Mouse (Mus musculus) layer of hippocampus, postnatal 36 days (tissue): Measurements from ENCODE around the gene Olfr432. TPM values are rescaled to one million over a fixed set of nuclear protein-coding genes. Genes with fewer than 3 reads are reported as not detected.

ENCODE experiments used
- total RNA-seq, 2 experiments: library from RNA; stranded (reverse); gene quantifications; 2 replicates each; pipeline ENCODE4 v1.2.3; 2021

Gene Olfr432
- total RNA-seq, 2 experiments from 2014 or later = not detected

Other genes with a start within 250 kb of the Olfr432 start
- not detected for gene Ifi211, start 136.2 kb upstream of the Olfr432 start, total RNA-seq
- 10 to 100 TPM in 1 of 2 experiments, 1 to 10 TPM in 1; 8.6 to 13.0 TPM for gene Mndal, start 106.7 kb upstream of the Olfr432 start, total RNA-seq
- 1 to 10 TPM; 5.2 to 5.6 TPM for gene Ifi203, start 106.5 kb upstream of the Olfr432 start, total RNA-seq
- gene Ifi202b, start 66.5 kb upstream of the Olfr432 start, total RNA-seq = not detected
- not detected for gene Ifi205, start 17.4 kb upstream of the Olfr432 start, total RNA-seq
- not detected for gene Olfr433, start 8.5 kb upstream of the Olfr432 start, total RNA-seq
- not detected for gene Olfr430, start 17.4 kb downstream of the Olfr432 start, total RNA-seq
- gene Olfr429, start 35.1 kb downstream of the Olfr432 start, total RNA-seq = not detected
- gene Olfr427, start 47.7 kb downstream of the Olfr432 start, total RNA-seq = not detected
- not detected for gene Olfr231, start 72.0 kb downstream of the Olfr432 start, total RNA-seq
- not detected for gene Olfr424, start 82.3 kb downstream of the Olfr432 start, total RNA-seq
- not detected for gene Olfr420, start 106.4 kb downstream of the Olfr432 start, total RNA-seq
- gene Spta1, start 123.6 kb downstream of the Olfr432 start, total RNA-seq = under 1 TPM; 0.05 to 0.07 TPM
- gene Olfr419, start 202.9 kb downstream of the Olfr432 start, total RNA-seq = not detected